Mouse (Mus musculus): ENCODE results near the gene Cdc42bpa.

Cdc42bpa gene

DNA sequence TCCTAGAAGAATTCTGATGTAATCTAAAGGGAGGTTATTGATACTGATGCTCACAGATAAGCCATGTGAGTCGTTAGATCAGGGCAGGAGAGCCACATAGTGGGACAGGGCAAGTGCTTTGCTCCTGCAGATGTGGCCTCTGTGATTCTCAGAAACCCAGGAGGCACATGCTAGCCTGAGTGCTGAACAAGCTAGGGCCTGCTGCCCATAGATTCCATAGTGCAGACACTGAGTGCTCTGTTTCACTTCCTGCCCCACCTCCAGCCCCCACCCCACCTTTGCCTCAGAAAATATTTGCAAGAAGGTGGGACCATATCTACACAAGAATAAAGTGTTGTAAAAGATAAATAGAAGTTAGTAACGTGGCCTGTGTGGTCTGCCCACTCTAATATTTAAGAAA is 198.4 kb downstream of the Cdc42bpa start:
- ATAC-seq (ENCODE audit: insufficient number of reproducible peaks, low FRiP score, low TSS enrichment), result no peak

GRCm38 (mm10) chr1:180160545-180160944 is 200.3 kb downstream of the Cdc42bpa start:
- ATAC-seq (ENCODE audit: insufficient number of reproducible peaks, low FRiP score, low TSS enrichment), result no peak

DNA sequence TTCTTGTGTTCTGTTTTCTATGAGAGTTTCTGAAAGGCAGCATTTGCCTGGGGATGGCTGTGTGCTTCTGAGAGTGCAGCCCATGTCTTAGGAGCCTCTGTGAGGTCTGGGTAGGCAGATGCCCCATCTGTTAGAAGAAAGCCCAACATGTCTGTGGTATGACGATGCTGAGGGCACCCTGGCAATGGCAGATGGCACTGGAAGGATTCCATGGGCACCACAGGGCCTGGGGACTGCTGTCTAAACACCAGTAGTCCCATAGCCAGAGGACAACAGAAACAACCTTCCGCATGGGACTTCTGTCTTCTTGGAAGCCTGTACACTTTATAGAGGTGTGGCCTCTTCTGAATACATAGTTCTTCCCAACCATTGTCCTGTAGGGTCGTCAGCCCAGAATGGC is 200.9 kb downstream of the Cdc42bpa start:
- ATAC-seq (ENCODE audit: insufficient number of reproducible peaks, low FRiP score, low TSS enrichment), result no peak

DNA sequence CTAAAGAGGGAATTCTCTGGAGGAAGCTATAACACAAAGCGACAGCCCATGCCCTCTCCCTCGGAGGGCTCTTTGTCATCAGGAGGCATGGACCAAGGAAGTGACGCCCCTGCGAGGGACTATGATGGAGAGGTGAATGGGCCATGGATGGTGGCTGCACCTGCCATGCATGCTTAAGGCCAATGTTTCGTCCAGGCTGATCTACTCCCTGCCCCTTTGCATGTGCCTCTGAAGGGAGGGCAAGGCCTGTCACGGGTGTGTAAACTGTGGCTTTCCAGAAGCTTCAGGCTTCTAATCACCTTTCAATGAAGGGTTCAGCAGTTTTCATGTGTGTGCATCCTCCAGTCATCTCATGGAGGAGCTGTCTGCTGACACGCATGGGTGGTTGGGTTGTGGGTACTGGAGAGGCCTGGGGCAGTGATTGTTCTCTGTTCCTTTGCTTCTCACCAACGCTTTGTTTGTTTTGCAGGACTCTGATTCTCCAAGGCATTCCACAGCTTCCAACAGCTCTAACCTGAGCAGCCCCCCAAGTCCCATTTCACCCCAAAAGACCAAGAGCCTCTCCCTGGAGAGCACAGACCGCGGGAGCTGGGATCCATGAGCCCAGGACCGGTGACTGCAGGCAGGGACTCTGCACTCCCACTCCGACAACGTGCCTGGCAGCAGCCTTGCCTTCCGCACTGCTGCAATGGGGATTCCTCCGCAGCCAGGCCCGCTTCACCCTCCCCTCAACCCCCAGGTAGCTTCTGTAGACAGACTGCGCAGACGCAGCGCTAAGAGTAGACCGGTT is 201.5 kb downstream of the Cdc42bpa start:
- no peak for ATAC-seq (ENCODE audit: insufficient number of reproducible peaks, low FRiP score, low TSS enrichment)

- ATAC-seq (ENCODE audit: insufficient number of reproducible peaks, low FRiP score, low TSS enrichment), result no peak
Measured at GRCm38 (mm10) chr1:180162986-180163385, 202.7 kb downstream of the Cdc42bpa start.

- no peak for ATAC-seq (ENCODE audit: insufficient number of reproducible peaks, low FRiP score, low TSS enrichment)
Measured at GRCm38 (mm10) chr1:180166533-180166932, 206.3 kb downstream of the Cdc42bpa start.

GRCm38 (mm10) chr1:180168294-180168693 is 208.0 kb downstream of the Cdc42bpa start:
- peak; percentile 43; the same call in 1 of the 2 replicates for ATAC-seq (ENCODE audit: insufficient number of reproducible peaks, low FRiP score, low TSS enrichment)

- no peak for ATAC-seq (ENCODE audit: insufficient number of reproducible peaks, low FRiP score, low TSS enrichment)
Measured at GRCm38 (mm10) chr1:180169161-180169560, 208.9 kb downstream of the Cdc42bpa start.

- ATAC-seq (ENCODE audit: insufficient number of reproducible peaks, low FRiP score, low TSS enrichment), result no peak
Measured at GRCm38 (mm10) chr1:180170071-180170470, 209.8 kb downstream of the Cdc42bpa start.

GRCm38 (mm10) chr1:180171883-180172282 is 211.6 kb downstream of the Cdc42bpa start:
- no peak for ATAC-seq (ENCODE audit: insufficient number of reproducible peaks, low FRiP score, low TSS enrichment)

- ATAC-seq (ENCODE audit: insufficient number of reproducible peaks, low FRiP score, low TSS enrichment), result no peak
Measured at GRCm38 (mm10) chr1:180172600-180172999, 212.3 kb downstream of the Cdc42bpa start.

DNA sequence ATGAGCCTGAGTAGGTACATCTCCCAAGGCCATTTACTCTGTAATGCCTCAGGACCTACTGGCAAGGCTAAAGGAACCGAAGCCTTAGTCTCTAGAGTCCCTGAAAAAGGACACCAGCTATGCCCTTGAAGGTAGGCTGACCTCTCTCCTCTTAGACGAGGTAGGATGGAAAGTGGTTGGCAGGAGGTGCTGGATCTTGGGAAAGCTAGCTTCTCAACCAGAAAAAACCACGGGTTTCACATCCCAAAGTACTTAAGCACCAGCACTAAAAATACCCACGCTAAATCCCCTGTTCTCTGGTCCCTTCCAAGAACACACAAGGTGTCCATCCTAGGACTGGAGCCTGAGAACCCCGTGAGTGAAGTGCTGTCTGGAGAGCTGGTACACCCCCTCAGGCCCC is 212.7 kb downstream of the Cdc42bpa start:
- no peak for ATAC-seq (ENCODE audit: insufficient number of reproducible peaks, low FRiP score, low TSS enrichment)

DNA sequence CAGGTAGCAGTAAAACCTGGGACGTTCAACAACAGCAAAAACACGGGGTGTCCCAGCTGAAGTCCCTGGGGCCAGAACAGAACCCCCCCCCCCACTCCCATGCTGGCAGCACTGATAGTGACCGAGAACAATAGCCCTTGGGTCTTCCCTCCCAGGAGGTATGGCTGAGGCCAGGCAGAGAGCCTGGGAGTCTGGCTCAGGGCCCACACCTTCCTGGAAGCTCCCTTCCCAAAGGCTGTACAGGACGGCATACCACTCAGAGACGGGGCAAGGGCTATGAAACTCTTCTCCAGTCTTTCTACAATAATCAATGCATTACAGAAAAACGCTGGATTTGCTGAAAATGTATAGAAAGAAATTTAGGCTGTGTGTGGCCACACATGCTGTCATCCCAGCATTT is 214.4 kb downstream of the Cdc42bpa start:
- ATAC-seq (ENCODE audit: insufficient number of reproducible peaks, low FRiP score, low TSS enrichment), result no peak

DNA sequence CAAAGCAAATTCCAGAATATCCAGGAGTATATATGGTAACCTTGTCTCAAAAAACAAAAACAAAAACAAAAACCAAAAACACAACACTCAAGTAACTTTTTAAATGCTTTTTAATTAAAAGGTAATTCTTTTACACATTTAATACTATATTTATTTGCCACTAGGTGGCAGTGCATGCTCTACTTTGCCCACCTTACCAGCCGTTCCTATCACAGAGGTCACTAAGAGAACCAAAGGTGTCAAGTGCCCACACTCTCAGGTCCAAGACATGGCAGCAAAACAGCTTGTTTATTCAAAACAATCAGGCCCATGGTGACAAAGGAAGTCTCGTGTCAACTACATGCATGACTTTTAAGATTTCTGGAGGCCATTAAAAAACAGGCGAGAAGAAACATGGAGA is 214.9 kb downstream of the Cdc42bpa start:
- ATAC-seq (ENCODE audit: insufficient number of reproducible peaks, low FRiP score, low TSS enrichment), result no peak

- ATAC-seq (ENCODE audit: insufficient number of reproducible peaks, low FRiP score, low TSS enrichment), result no peak
Measured at GRCm38 (mm10) chr1:180175635-180176034, 215.4 kb downstream of the Cdc42bpa start.

- no peak for ATAC-seq (ENCODE audit: insufficient number of reproducible peaks, low FRiP score, low TSS enrichment)
Measured at GRCm38 (mm10) chr1:180176784-180177183, 216.5 kb downstream of the Cdc42bpa start.

DNA sequence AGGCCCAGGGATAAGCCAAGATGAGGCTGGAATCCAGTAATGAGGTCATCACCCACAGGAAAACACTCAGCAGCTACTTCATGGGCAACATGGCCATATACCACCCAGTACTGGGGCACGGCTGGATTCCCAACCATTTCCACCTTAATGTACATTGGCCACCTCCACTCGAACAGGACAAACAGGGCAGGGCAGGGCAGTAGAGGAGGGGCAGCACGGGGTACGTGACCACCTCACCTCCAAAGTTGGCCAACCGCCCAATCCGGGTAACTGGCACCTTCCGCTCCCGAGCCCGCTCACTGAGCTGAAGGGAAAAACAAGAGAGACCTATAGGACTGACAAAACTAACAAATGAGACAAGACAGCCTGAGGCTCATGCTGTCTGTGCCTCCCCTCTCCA is 218.1 kb downstream of the Cdc42bpa start:
- no peak for ATAC-seq (ENCODE audit: insufficient number of reproducible peaks, low FRiP score, low TSS enrichment)

DNA sequence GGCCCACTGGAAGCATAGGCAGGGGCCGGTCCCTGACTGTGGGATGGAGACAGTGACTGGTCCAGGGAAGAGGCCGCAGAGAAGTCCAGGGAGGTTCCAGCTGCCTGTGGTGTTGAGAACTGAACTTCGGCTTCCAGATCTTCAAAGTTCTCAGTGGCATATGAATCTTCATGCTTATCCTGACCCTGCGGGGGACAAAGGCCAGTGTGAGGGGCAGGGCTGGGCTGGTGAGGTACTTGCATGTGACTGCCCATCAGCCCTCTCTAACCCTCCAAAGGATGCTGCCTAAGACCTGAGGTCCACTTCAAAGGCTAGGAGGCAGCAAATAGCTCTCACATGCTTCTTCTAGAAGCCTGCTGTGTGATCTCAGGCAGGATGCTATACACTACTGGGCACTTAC is 218.8 kb downstream of the Cdc42bpa start:
- no peak for ATAC-seq (ENCODE audit: insufficient number of reproducible peaks, low FRiP score, low TSS enrichment)

DNA sequence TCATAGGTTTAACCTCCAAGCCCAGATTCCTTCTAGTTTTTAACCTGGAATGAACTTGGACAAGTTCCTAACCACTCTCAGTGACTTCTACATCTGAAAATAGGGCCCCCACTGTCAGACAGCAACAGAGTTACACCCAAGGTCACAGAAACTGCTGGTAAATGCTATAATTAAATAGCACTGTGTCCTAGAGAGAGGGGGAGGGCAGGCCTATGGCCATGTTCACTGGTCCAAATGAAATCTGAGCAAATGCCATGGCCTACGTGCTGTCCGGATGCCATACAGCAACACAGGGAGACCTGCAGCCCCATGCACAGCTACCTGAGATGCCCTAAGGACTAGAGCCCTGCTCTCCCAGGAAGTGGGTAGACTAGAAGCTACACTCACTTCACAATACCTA is 219.6 kb downstream of the Cdc42bpa start:
- no peak for ATAC-seq (ENCODE audit: insufficient number of reproducible peaks, low FRiP score, low TSS enrichment)

DNA sequence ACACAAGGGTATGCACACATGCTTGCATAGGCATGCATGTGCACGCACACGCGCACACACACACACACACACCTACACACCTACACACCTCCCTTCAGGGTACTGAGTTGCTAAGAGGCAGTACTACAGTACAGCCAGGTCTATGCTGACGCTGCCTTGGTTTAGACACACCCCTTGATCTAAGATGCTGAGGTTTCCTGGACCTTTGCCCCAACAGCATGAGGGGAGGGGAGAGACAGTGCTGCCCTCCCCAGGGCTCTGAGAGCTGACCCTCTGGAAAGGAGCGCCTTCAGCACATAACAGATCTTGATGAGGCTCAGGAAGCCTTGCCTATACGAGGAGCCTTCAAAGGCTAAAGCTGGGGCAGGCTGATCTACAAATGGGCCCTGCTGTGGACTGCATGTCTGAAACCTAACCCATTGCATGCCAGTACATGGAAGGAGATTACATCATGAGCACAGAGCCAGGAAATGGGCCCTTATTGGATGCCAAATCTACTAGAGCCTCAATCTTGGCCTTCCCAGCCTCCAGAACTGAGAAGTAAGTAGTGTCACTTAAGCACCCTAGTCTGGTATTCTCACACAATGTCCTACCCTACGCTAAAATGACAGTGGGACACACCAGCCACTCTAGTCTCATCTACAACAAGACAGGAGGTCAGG is 221.2 kb downstream of the Cdc42bpa start:
- ATAC-seq (ENCODE audit: insufficient number of reproducible peaks, low FRiP score, low TSS enrichment), result no peak

DNA sequence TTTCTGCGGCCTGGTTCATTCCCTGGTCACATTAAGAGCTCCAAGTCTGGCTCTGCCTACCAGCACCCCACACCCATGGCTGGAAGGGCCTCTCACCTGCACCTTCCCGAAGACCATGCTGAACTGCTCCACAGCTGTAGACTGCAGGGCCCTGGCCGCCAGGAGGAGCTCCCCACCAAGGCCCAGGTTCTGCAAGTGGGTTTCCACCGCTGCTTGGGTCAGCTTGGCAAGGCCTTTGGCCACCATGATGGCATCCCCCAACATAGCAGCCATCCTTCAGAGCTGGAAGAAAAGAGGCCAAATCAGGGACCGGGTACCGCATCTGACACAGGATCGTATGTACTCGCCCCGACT is 221.7 kb downstream of the Cdc42bpa start:
- ATAC-seq (ENCODE audit: insufficient number of reproducible peaks, low FRiP score, low TSS enrichment), result no peak

- ATAC-seq (ENCODE audit: insufficient number of reproducible peaks, low FRiP score, low TSS enrichment), result no peak
Measured at GRCm38 (mm10) chr1:180182731-180183130, 222.5 kb downstream of the Cdc42bpa start.

All from cerebellum, adult (tissue).